Mouse (Mus musculus) left cerebral cortex, postnatal 25 days (tissue): ENCODE measurements at regions not wholly inside any gene's neighbourhood (a gene's known extent, or its start where the extent isn't known, plus 50 kb on each side); places are given as distances from the start of the nearest gene placed in this dataset.

Experiments used
- DNase-seq, 2 experiments: peaks; one replicate each; pipeline ENCODE4 v3.0.0; 2022; ENCODE audit warnings: low spot score in 2 of 2, mixed read lengths in 1 of 2
- intact Hi-C: fragments of 180-260 bp; cut with DNase I; formaldehyde crosslinking; loops from one replicate; pipeline ENCODE4 v1.15.1; 2025

GRCm38 (mm10) chr2:10969111-10969689 lies 202.7 kb upstream of the Prkcq start:
- no peak for DNase-seq
- intact Hi-C loops, result no loop called here

GRCm38 (mm10) chr2:10972051-10972450 lies 199.9 kb upstream of the Prkcq start:
- intact Hi-C loops, result no loop called here
- no peak for DNase-seq

DNA sequence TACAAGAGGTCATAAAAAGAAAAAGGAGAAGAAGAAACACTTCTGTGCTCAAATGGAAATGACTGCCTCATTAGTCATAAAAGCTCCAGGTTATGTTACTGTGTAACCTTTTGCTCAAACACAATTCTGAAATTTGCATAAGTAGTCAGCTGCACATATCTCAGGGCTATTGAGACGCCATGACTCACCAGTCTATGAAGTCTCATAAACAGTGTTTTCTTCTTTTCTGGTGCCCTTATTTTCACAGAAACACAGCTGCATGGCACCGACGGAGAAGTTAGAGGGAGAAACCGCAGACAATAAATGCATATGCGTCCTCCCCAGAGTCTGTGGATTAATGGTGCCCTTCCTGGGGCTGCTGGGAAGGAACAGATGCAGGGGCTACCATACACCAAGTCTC lies 193.1 kb upstream of the Prkcq start:
- intact Hi-C loops, result no loop called here

DNA sequence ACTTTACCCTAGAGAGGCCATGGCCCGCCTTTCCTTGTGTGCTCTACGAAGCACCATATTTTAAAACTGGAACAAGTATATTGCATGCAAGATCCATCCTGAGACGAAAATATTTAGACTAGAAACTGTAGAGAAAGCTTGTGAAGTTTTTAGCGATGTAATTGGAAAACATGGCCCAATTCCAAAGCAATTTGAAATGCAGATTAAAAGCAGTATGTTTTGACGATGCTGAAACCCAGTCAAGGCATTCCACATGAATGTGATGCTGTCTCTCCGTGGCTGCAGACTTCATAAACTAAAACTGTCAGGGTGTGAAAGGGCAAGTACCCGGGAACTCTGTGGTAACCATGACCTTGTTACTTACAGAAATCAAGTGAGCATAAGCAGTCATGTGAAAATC lies 185.8 kb upstream of the Prkcq start:
- DNase-seq, result peak in 1 of 2 experiments; percentile 54
- intact Hi-C loops, result no loop called here

More for the DNA sequence above, 193.1 kb upstream of the Prkcq start:
- no peak for DNase-seq

DNA sequence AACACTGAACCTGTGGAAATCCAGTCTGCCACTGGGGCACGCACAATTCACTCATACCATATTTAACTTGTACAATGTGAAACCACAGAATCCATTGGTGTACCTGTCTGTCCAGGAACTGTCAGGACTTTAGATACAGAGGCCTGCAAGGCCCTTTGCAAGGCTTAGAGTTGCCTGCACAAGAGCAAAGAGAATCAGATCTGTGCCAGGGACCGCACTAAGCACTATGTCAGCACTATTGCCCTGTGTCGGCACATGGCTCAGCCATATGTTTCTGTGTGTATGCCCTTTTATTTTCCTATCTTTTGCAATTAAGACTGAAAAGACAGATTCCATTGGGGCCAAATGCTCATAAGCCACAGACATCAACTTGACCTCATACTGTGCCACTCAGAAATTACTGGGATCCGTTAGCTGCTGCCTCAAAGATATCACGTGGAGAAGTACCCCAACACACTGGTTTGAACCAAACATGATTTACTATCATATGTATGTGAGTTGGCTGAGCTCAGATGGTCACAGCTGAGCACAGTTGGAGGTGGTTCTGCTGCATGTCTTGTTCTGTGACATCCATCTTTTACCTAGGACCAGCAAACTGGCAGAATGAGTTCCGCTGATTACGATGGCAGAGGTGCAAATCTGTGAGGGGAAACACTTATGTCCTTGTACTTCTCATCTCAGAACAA lies 181.7 kb upstream of the Prkcq start:
- DNase-seq, result no peak
- intact Hi-C loops, result no loop called here

DNA sequence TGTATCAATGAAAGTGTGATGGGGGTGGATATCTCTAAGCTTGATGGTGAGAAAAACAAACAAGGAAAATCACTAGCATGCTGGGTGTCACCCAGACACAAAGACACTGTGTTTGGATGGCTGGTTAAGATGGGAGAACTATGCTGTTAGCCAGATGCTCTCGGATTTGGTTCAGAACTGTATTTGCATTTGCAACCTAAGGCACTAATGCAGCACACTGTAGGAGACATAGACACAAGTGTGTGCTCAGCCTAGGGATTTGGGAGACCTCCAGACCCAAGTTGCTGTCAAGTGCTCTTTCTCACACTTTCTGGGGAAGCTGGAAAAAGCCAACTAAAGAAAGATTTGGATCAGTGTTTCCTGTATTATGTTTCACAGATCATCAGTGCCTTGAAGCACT lies 173.1 kb upstream of the Prkcq start:
- intact Hi-C loops, result no loop called here

GRCm38 (mm10) chr2:10999217-10999618 lies 172.7 kb upstream of the Prkcq start:
- intact Hi-C loops, result no loop called here
- DNase-seq, result no peak

More for the DNA sequence above, 173.1 kb upstream of the Prkcq start:
- no peak for DNase-seq

GRCm38 (mm10) chr2:11005806-11006205 lies 166.1 kb upstream of the Prkcq start:
- no peak for DNase-seq
- intact Hi-C loops, result no loop called here

GRCm38 (mm10) chr2:11011041-11011962 lies 160.6 kb upstream of the Prkcq start:
- DNase-seq, result no peak
- intact Hi-C loops, result no loop called here

DNA sequence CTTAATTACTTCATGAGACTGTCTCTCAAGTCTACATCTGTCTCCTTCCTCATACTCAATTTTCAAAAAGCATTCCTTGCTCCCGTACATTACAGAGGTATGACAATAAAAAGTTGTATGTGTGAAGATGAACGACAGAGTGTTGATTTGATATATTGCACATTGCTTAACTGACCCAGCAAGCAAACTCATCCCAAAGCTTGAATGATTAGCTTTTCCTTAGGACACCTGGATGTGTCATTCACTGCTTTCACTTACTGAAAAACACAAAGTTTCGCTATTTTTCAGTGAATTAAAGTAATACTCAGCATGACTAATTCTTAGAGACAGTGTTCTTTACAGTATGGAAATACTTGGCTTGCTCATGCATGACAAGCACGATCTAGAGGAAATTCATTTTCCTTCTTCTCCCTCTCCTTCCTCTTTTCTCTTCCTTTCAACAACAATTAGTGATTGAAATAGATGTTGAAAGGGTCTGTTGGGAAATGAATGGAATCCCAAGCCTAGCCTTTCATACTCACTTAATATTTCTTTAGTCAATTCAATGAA lies 159.5 kb upstream of the Prkcq start:
- intact Hi-C loops, result no loop called here
- DNase-seq, result no peak

- DNase-seq, result peak in 1 of 2 experiments; percentile 64
- intact Hi-C loops, result no loop called here
Observed at GRCm38 (mm10) chr2:11013154-11013553, 158.8 kb upstream of the Prkcq start.

DNA sequence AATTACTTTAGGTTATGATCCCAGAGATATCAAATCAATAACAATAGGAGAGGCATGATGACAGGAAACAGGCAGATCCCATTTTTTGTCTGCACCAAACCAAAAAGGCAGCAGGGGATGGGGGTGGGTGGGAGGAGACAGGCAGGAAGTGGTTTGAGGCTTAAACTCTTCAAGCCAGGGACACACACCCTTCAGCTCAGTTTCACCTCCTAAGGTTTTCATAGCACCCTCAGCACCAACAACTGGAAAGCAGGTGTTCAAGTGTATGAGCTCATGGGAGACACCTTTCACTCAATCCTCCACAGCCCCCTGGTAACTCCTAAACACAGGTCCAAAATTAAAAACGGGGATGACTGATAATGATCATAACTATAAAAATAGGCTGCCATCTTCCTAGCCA lies 155.5 kb upstream of the Prkcq start:
- no peak for DNase-seq
- intact Hi-C loops, result no loop called here

DNA sequence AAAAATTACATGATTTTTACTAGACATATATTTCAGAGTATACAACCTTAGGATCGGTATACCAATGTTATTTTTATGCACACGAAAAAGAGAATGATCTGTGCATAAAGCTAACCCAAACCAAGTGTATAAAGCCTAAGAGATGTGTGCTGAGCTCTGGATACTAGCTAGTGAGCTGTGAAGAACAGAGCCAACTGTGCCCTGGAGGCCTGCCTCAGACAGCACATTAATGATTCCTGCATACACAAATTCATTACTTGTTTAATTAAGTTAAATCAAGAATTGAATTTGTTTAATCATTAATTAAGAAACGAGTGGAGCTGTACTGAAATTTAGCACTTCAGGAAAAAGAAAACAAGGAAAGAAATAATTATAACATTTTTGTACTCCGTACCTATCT lies 139.0 kb upstream of the Prkcq start:
- intact Hi-C loops, result no loop called here
- no peak for DNase-seq

- intact Hi-C loops, result no loop called here
- no peak for DNase-seq
Observed at GRCm38 (mm10) chr2:11034178-11034577, 137.7 kb upstream of the Prkcq start.

DNA sequence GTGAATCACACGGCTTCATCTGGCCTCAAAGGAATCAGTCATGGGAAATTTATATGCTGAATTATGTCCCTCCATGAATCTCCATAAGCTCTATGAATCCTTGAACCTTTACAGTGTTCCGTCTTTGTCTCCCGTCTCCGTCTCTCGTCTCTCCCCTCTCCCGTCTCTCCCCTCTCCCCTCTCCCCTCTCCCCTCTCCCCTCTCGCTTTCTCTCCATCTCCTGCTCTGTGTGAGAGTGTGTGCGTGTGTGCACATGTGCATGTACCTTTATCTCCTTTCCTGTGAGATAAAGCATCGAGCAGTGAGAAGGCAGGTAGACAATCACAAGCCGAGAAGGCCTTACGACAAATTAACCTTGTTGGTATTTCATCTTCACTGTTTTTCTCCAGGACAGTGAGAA lies 134.6 kb upstream of the Prkcq start:
- no peak for DNase-seq
- intact Hi-C loops, result no loop called here

DNA sequence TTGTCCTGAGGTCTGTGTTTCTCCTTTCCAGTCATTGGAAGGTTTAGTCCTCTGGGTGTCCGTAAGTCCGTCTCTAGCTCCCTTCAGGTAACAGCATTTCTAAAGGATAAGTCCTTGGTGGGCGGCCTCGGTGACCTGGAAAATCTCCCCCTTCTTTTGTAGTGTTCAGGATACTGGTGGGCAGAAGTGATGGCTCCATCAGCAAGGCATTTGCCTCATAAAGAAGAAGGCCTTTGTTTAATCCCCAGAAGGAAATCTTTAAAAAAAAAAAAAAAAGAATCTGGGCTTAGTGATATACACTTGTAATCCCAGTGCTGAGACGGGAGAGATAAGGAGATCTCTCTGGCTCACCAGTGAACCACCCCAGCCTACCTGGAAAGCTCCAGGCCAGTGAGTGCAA lies 133.5 kb upstream of the Prkcq start:
- intact Hi-C loops, result no loop called here
- no peak for DNase-seq

- intact Hi-C loops, result no loop called here
- DNase-seq, result no peak
Observed at GRCm38 (mm10) chr2:11040005-11040404, 131.9 kb upstream of the Prkcq start.

- intact Hi-C loops, result no loop called here
Observed at GRCm38 (mm10) chr2:11044727-11045274, 127.1 kb upstream of the Prkcq start.

GRCm38 (mm10) chr2:11051621-11052020 lies 120.3 kb upstream of the Prkcq start:
- intact Hi-C loops, result no loop called here
- no peak for DNase-seq

More at GRCm38 (mm10) chr2:11044727-11045274, 127.1 kb upstream of the Prkcq start:
- no peak for DNase-seq
